8 mouse cellular contexts compared by ENCODE assay signal in the genomic region with DNA sequence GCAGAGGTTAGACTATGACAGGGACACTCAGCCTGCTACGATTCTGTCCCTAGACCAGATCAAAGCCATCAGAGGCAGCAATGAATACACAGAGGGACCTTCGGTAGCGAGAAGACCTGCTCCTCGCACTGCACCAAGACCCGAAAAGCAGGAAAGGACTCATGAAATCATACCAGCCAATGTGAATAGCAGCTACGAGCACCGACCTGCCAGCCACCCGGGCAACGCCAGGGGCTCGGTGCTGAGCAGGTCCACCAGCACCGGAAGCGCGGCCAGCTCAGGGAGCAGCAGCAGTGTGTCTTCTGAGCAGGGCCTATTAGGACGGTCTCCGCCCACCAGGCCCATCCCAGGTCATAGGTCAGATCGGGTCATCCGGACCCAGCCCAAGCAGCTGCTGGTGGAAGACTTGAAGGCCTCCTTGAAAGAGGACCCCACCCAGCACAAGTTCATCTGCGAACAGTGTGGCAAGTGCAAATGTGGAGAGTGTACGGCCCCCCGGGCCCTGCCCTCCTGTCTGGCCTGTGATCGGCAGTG. TPM values are rescaled to one million over a fixed set of nuclear protein-coding genes. Genes with fewer than 3 reads are reported as not detected.
DNase-seq lines count a peak whose midpoint lies in the region; ATAC-seq lines count a peak whose summit lies in the region.

No protein-coding gene starts in this region.

- H3K4me3 ChIP-seq in neural tube, embryonic 12.5 days = no peak overlapping the region
- H3K4me3 ChIP-seq in intestine, embryonic 15.5 days (replicated peaks) = peak overlapping the region; percentile 80

- intact Hi-C loops in gastrocnemius, postnatal 14 days (cut with DNase I; ENCODE audit: low total_unique reads) = loop anchor here (10.0 kb wide), 1 partner anchor 312 kb away; no protein-coding TSS in a partner anchor

- H3K9me3 ChIP-seq in neural tube, embryonic 12.5 days = no peaks in the 10 kb centered on the region
- no peaks in the 10 kb centered on the region for H3K9me3 ChIP-seq in intestine, embryonic 15.5 days

- DNase-seq in neural tube, embryonic 10.5 days (ENCODE audit: extremely low spot score, low spot score) = no peak
- peak; percentile 80 for DNase-seq in gastrocnemius, postnatal 14 days
- peak; percentile 70 for DNase-seq in lung, postnatal 10 days
- no peak for DNase-seq in spleen, postnatal 4 days (ENCODE audit: low spot score in 2 of 2)
- DNase-seq in urinary bladder, postnatal 36 days (ENCODE audit: low spot score in 2 of 2) = no peak

- peaks cover 15% of the 10 kb centered on the region for H3K4me1 ChIP-seq in neural tube, embryonic 12.5 days
- H3K4me1 ChIP-seq in intestine, embryonic 15.5 days (replicated peaks) = peaks cover 19% of the 10 kb centered on the region

- H3K27ac ChIP-seq in neural tube, embryonic 12.5 days = no peak overlapping the region
- H3K27ac ChIP-seq in intestine, embryonic 15.5 days = 0 out of 2 replicates have a peak overlapping the region, but pooled peaks have one; percentile 60

- no peak overlapping the region for H3K9ac ChIP-seq in neural tube, embryonic 12.5 days
- H3K9ac ChIP-seq in intestine, embryonic 15.5 days = no peak overlapping the region

- H3K36me3 ChIP-seq in neural tube, embryonic 12.5 days = peaks cover 13% of the 10 kb centered on the region
- H3K36me3 ChIP-seq in intestine, embryonic 15.5 days = peaks cover 9% of the 10 kb centered on the region; the same call in 1 of the 2 replicates

- WGBS in neural tube, embryonic 12.5 days = 72% methylated on average over 21 of the region's 21 CpGs
- WGBS in intestine, embryonic 15.5 days = 85% methylated on average over 21 of the region's 21 CpGs

- H3K4me2 ChIP-seq in neural tube, embryonic 12.5 days (replicated peaks) = peak overlapping the region; percentile 90; the same call in 1 of the 2 replicates
- H3K4me2 ChIP-seq in intestine, embryonic 15.5 days (replicated peaks) = peak overlapping the region; percentile 66

- H3K27me3 ChIP-seq in neural tube, embryonic 12.5 days (replicated peaks) = peaks cover 18% of the 10 kb centered on the region
- H3K27me3 ChIP-seq in intestine, embryonic 15.5 days (replicated peaks) = no peaks in the 10 kb centered on the region

- ATAC-seq in neural tube, embryonic 12.5 days (ENCODE audit: low FRiP score, low read depth) = no peak
- no peak for ATAC-seq in intestine, embryonic 15.5 days
- no peak for ATAC-seq in frontal cortex, adult (ENCODE audit: low TSS enrichment)

RNA-seq across cellular contexts. Expression of a gene that starts 3.0 kb away (rescaled TPM):
- polyA plus RNA-seq in neural tube, embryonic 12.5 days (2016; fragmentation: Nextera tagmentation; extraction: Ambion mirVana) = 5.0 and 6.9 TPM in 2 replicates
- total RNA-seq in gastrocnemius, postnatal 14 days (2021) = 10 to 100 TPM; 33.1 to 39.9 TPM
- polyA plus RNA-seq in intestine, embryonic 15.5 days (2015; fragmentation: Nextera tagmentation; extraction: Ambion mirVana) = 13.4 and 14.2 TPM in 2 replicates

Comparison
In these comparisons a context has a peak if more than half of its experiments do, and no peak if none do; other contexts are left out.
1. DNase-seq: peak in gastrocnemius, postnatal 14 days (single experiment) and lung, postnatal 10 days (single experiment); none in neural tube, embryonic 10.5 days (single experiment), spleen, postnatal 4 days (0 of 2) and urinary bladder, postnatal 36 days (0 of 2).